Mouse (Mus musculus) limb, embryonic 14.5 days (tissue): ENCODE data around the gene Itm2c. TPM values are rescaled to one million over a fixed set of nuclear protein-coding genes. Genes with fewer than 3 reads are reported as not detected.
A peak's percentile ranks its signal among the peaks of the same experiment; 100 is the strongest.

ENCODE experiments used
- ATAC-seq: fragments of 200-750 bp; cut with Nextera tagmentation; 2 replicates; pipeline ENCODE4 v1.8.0; 2017; ENCODE audit warnings: low read depth, moderate number of reproducible peaks, moderate TSS enrichment; ENCODE audit not compliant: low FRiP score
- DNase-seq: peaks from one replicate; pipeline ENCODE4 v3.0.0-alpha.2; 2015; ENCODE audit warnings: low spot score
- H3K27ac ChIP-seq: fragments of 300-500 bp; sonication (generic); replicated peaks from 2 replicates; pipeline ENCODE4 v1.5.1; 2014; ENCODE audit warnings: low read depth, mild to moderate bottlenecking, low read length, moderate library complexity, mixed read lengths
- H3K27me3 ChIP-seq: fragments of 300-500 bp; sonication (generic); 2 replicates; pipeline ENCODE4 v1.6.1; 2014; ENCODE audit warnings: low read length, mixed read lengths; ENCODE audit not compliant: control insufficient read depth, insufficient read depth
- H3K36me3 ChIP-seq: fragments of 300-500 bp; sonication (generic); 2 replicates; pipeline ENCODE4 v1.6.1; 2014; ENCODE audit warnings: mild to moderate bottlenecking, low read length, moderate library complexity, mixed read lengths; ENCODE audit not compliant: control insufficient read depth, insufficient read depth
- H3K4me1 ChIP-seq: fragments of 300-500 bp; sonication (generic); 2 replicates; pipeline ENCODE4 v1.6.1; 2014; ENCODE audit warnings: antibody characterized with exemption, low read length, mixed read lengths; ENCODE audit not compliant: control insufficient read depth, insufficient read depth
- H3K4me2 ChIP-seq: fragments of 300-500 bp; sonication (generic); replicated peaks from 2 replicates; pipeline ENCODE4 v1.6.1; 2014; ENCODE audit warnings: low read depth, mild to moderate bottlenecking, low read length, moderate library complexity; ENCODE audit not compliant: severe bottlenecking
- H3K4me3 ChIP-seq: fragments of 300-500 bp; sonication (generic); replicated peaks from 2 replicates; pipeline ENCODE4 v1.5.1; 2014; ENCODE audit warnings: low read length
- H3K9ac ChIP-seq: fragments of 300-500 bp; sonication (generic); 2 replicates; pipeline ENCODE4 v1.6.1; 2014; ENCODE audit warnings: mild to moderate bottlenecking, low read depth, low read length, moderate library complexity; ENCODE audit not compliant: severe bottlenecking
- H3K9me3 ChIP-seq: fragments of 300-500 bp; sonication (generic); 2 replicates; pipeline ENCODE4 v1.6.1; 2016; ENCODE audit warnings: low read length; ENCODE audit not compliant: control insufficient read depth
- POLR2A ChIP-seq: fragments of 200-500 bp; IDR thresholded peaks from 2 replicates; pipeline ENCODE4 v1.8.0; 2012; ENCODE audit warnings: inconsistent platforms, mild to moderate bottlenecking, moderate library complexity, borderline replicate concordance; ENCODE audit not compliant: insufficient read depth, insufficient read length; ENCODE audit errors: extremely low read depth
- WGBS: fragments of 180-500 bp; shearing (Covaris S2); extraction: QIAGEN DNeasy Blood & Tissue Kit; methylation state at CpG from one replicate; pipeline ENCODE4 v1.1.7; 2014; 5-methylcytosine and 5-hydroxymethylcytosine counted together
- polyA plus RNA-seq, 2 experiments: library from polyadenylated mRNA; depleted of rRNA in 1 of 2; stranded (reverse) in 1 of 2; unstranded in 1 of 2; fragments of >200 nt; fragmentation: Nextera tagmentation in 1 of 2; extraction: Ambion mirVana in 1 of 2; gene quantifications; 2 replicates each; pipeline versions ENCODE4 v1.2.1 to v1.2.3; 2012 to 2014

Itm2c gene
- polyA plus RNA-seq, 2 experiments, result 181 to 213 TPM

DNA sequence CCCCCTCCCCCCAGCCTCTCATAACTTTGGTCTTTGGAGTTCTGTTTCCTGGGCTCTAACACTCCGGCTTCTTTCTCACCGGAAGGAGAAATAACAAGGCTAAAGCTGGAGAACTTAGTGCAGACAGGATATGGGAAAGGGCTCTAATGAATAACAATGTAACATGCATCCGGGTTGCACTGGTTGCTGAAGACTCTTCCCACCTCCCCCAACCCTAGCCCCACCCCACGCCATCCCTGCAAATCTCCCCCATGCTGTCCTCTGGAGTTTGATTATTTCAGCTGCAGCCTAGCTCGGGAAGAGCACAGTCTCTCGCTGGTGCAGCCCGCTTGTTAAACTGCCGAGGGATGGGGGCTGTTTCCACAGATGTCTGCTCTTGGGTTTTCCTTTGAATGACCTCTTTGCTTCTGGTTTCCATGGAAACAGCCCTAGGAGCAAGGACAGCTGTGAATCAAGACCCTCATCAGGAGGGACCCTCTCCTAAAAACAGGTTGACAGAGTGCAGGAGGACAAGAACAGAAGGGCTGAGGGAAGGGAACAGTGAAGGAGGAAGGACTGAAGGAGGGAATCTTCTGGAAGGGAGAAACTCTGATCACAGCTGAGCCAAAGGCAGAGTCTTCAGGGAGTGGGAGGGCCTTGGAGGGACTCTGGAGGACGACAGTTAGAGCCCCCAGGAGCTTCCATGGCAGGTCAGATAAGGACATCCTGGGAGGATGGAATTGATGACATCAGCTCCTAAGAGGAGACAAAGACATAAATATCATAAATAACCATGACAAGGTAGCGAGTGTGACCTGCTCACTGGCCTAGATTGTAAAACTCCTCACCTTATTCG, 39.8 kb downstream of the Itm2c start:
- DNase-seq (peak; percentile 54), ATAC-seq (peak; percentile 76; the same call in 1 of the 2 replicates)
- Histone ChIP-seq H3K4me3 (0 out of 2 replicates have a peak overlapping the region, but pooled peaks have one; percentile 6), H3K27ac (no peak overlapping the region), H3K4me1 (peaks cover 16% of the 10 kb centered on the region), H3K27me3 (no peaks in the 10 kb centered on the region; the same call in 1 of the 2 replicates), H3K9ac (peak overlapping the region; percentile 18; the same call in 1 of the 2 replicates), H3K4me2 (peak overlapping the region; percentile 30), H3K9me3 (no peaks in the 10 kb centered on the region), H3K36me3 (no peaks in the 10 kb centered on the region)
- TF ChIP-seq POLR2A, result no peak
- WGBS, result 10% methylated on average over 11 of the region's 11 CpGs

GRCm38 (mm10) chr1:85934560-85934959, 40.5 kb downstream of the Itm2c start:
- 6% methylated on average over 7 of the region's 7 CpGs for WGBS
- H3K9me3 ChIP-seq, result no peaks in the 10 kb centered on the region
- H3K36me3 ChIP-seq, result no peaks in the 10 kb centered on the region
- H3K4me2 ChIP-seq, result no peak overlapping the region
- no peak overlapping the region for H3K27ac ChIP-seq
- peaks cover 13% of the 10 kb centered on the region for H3K4me1 ChIP-seq
- no peak overlapping the region for H3K4me3 ChIP-seq
- TF ChIP-seq POLR2A, result no peak
- no peaks in the 10 kb centered on the region; the same call in 1 of the 2 replicates for H3K27me3 ChIP-seq
- DNase-seq (no peak), ATAC-seq (no peak)
- no peak overlapping the region for H3K9ac ChIP-seq

GRCm38 (mm10) chr1:85935148-85935852, 41.2 kb downstream of the Itm2c start:
- no peaks in the 10 kb centered on the region for H3K36me3 ChIP-seq

DNA sequence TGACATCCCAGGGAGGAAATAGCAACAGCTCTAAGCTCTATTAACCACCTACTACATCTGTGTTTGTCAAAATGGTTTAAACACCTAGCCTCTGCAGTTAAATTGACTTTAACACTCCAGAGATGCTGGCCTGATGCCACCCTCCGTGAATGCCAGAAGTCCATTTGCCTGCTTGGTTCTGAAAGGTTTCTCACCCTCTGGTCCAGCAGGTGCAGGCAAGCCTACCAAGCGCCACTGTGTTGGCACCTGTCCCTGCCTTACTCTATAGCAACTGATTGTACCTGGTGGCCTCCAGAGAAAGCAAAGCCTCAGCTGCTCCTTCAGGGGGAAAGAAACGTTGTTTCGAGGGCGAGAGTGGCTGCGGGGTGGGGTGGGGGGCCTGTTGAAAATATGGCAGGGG, 42.2 kb downstream of the Itm2c start:
- Histone ChIP-seq H3K27ac (no peak overlapping the region), H3K27me3 (no peaks in the 10 kb centered on the region; the same call in 1 of the 2 replicates), H3K4me3 (no peak overlapping the region), H3K36me3 (no peaks in the 10 kb centered on the region), H3K4me2 (no peak overlapping the region), H3K9ac (no peak overlapping the region), H3K9me3 (no peaks in the 10 kb centered on the region), H3K4me1 (peaks cover 13% of the 10 kb centered on the region)
- no peak for TF ChIP-seq POLR2A
- ATAC-seq (no peak), DNase-seq (no peak)
- WGBS, result 68% methylated on average over 6 of the region's 6 CpGs

More at GRCm38 (mm10) chr1:85935148-85935852, 41.2 kb downstream of the Itm2c start:
- peaks cover 13% of the 10 kb centered on the region for H3K4me1 ChIP-seq
- no peaks in the 10 kb centered on the region for H3K9me3 ChIP-seq
- no peak overlapping the region for H3K9ac ChIP-seq
- ATAC-seq (no peak), DNase-seq (no peak)
- no peak overlapping the region for H3K4me2 ChIP-seq
- no peaks in the 10 kb centered on the region; the same call in 1 of the 2 replicates for H3K27me3 ChIP-seq
- no peak overlapping the region for H3K27ac ChIP-seq
- TF ChIP-seq POLR2A, result no peak
- no peak overlapping the region for H3K4me3 ChIP-seq
- WGBS, result 50% methylated on average over 8 of the region's 8 CpGs

DNA sequence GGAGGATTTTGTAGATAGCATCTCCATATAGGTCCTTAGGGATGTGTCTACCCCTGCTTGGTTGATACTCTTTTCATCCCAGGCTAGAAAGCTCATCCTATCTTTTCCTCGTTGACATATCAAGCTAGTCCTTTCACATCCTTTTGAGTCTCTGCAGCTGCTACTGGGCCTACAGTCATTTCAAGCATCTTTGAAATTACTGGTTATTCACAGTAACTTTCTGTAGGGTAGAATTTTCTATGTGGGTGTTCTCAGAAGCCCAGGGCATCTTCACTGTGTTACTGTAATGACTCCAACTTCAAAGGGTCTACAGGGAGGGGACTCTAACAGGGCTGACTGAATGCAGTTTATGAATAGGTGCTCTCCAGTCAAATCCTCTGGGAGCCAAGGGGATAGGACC, 43.2 kb downstream of the Itm2c start:
- no peak for TF ChIP-seq POLR2A
- Histone ChIP-seq H3K36me3 (no peaks in the 10 kb centered on the region), H3K27me3 (no peaks in the 10 kb centered on the region; the same call in 1 of the 2 replicates), H3K4me3 (no peak overlapping the region), H3K4me2 (no peak overlapping the region), H3K4me1 (peaks cover 13% of the 10 kb centered on the region), H3K9ac (no peak overlapping the region), H3K27ac (no peak overlapping the region), H3K9me3 (no peaks in the 10 kb centered on the region)
- 75% methylated on average over 1 of the region's 1 CpGs for WGBS
- DNase-seq, result no peak
- ATAC-seq, result no peak
